ENCODE assay signal across 19 mouse cellular contexts in genomic region chr7:35053161-35053560, GRCm38 (mm10).
"Had no signal": no experiment of that assay in that cellular context is flagged by ENCODE, and none has a peak within 500 bp of the region (broad histone marks: within the 10 kb centered on the region; RNA-seq: fewer than 3 reads in every experiment).

No protein-coding gene starts in this region.

- ATAC-seq: intestine, embryonic 15.5 days; lung, postnatal 0 days; midbrain, embryonic 15.5 days had no signal

- DNase-seq: kidney, adult 8-10 months; layer of hippocampus, postnatal 36 days; liver, embryonic 13.5 days; lung, embryonic 14.5 days; right cerebral cortex, adult 18-20 months; right cerebral cortex, postnatal 14 days; right cerebral cortex, postnatal 4 days; spleen, adult 18-20 months; thymus, adult 18-20 months; thymus, postnatal 36 days had no signal

- H3K9me3 ChIP-seq: intestine, embryonic 15.5 days; liver, embryonic 13.5 days; midbrain, embryonic 12.5 days; midbrain, embryonic 15.5 days; neural tube, embryonic 12.5 days; neural tube, embryonic 15.5 days had no signal

- H3K27ac ChIP-seq: intestine, embryonic 15.5 days; kidney, postnatal 0 days; left cerebral cortex, adult 2 months; liver, embryonic 13.5 days; macrophage; midbrain, embryonic 12.5 days; midbrain, embryonic 15.5 days; neural tube, embryonic 12.5 days; neural tube, embryonic 15.5 days had no signal

- H3K27me3 ChIP-seq: intestine, embryonic 15.5 days; liver, embryonic 13.5 days; midbrain, embryonic 15.5 days; neural tube, embryonic 12.5 days; neural tube, embryonic 15.5 days had no signal

- H3K9ac ChIP-seq: intestine, embryonic 15.5 days; liver, embryonic 13.5 days; lung, embryonic 14.5 days; midbrain, embryonic 12.5 days; midbrain, embryonic 15.5 days; neural tube, embryonic 12.5 days; neural tube, embryonic 15.5 days had no signal

- H3K4me3 ChIP-seq: intestine, embryonic 15.5 days; left cerebral cortex, adult 2 months; liver, embryonic 13.5 days; midbrain, embryonic 12.5 days; midbrain, embryonic 15.5 days; neural tube, embryonic 12.5 days; neural tube, embryonic 15.5 days had no signal

- H3K4me2 ChIP-seq: intestine, embryonic 15.5 days; lung, embryonic 14.5 days; midbrain, embryonic 12.5 days; midbrain, embryonic 15.5 days; neural tube, embryonic 12.5 days; neural tube, embryonic 15.5 days had no signal
